Mouse (Mus musculus) brain, embryonic 14.5 days (tissue): Measurements from ENCODE around the gene Serpine3.

ENCODE experiments used
- CTCF ChIP-seq: fragments of 200-500 bp; IDR thresholded peaks from 2 replicates; pipeline ENCODE4 v1.5.1; 2012; ENCODE audit warnings: inconsistent platforms, mild to moderate bottlenecking, moderate library complexity, borderline replicate concordance; ENCODE audit not compliant: insufficient read depth, insufficient read length; ENCODE audit errors: extremely low read depth
- POLR2A ChIP-seq: fragments of 200-500 bp; IDR thresholded peaks from 2 replicates; pipeline ENCODE4 v1.6.1; 2012; ENCODE audit warnings: mild to moderate bottlenecking, inconsistent platforms, borderline replicate concordance; ENCODE audit not compliant: poor library complexity, insufficient read depth, insufficient read length, severe bottlenecking; ENCODE audit errors: extremely low read depth

DNA sequence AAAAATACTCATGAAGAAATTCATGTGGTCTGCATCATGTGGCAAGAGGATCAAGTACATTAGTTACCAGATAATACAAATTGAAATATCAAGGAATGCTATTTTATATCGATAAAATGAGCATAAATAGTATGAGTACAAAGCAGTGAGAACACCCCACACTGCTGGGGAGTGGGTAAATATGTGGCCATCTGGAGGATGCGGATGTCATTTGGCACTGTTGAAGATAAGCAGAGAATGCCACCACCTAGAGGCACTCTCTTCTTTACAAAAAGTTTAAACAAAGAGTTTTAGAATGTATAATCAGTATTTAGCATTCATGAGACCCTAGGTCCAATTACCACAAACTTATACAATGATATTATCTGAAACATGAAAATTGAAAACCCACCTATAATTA is 54.7 kb downstream of the Serpine3 start:
- no peak for TF ChIP-seq CTCF
- TF ChIP-seq POLR2A: no peak
